Mouse (Mus musculus): Measurements from ENCODE around the gene Ier3.

- TF ChIP-seq CTCF (IDR thresholded peaks at IDR 0.05; ENCODE audit: low read depth): no peak
- peak; percentile 58 for TF ChIP-seq EP300 (IDR thresholded peaks at IDR 0.05; ENCODE audit: low read depth)
These were observed 1.4 kb upstream of the Ier3 start for GRCm38 (mm10) chr17:35820111-35820510.

Measured in liver, postnatal 0 days (tissue).